Comparison of ENCODE assay signal across 8 mouse cellular contexts in the genomic region with DNA sequence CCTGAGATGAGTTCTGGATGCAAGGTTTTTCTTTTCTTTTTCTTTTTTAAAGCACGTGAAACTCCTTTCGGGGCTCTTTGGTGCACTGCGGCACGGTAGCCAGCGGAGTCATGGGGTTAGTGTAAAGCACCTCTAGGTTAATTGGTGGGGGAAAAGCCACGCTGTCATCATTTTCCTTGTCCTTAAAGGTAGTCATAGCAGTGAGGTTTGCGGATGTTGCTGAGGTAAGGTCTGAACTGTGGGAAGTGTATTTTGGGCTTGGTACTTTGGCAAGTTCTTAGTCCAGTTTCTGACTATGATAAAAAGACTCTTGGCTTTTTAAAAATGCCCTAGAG. TPM values are rescaled to one million over a fixed set of nuclear protein-coding genes. Genes with fewer than 3 reads are reported as not detected.
DNase-seq lines count a peak whose midpoint lies in the region; ATAC-seq and TF ChIP-seq lines count a peak whose summit lies in the region.

No protein-coding gene starts in this region.

- H3K27ac ChIP-seq in kidney, postnatal 0 days, result peak overlapping the region; percentile 89
- H3K27ac ChIP-seq in brown adipose tissue, adult 24 weeks (replicated peaks; ENCODE audit: low read depth, low read length), result peak overlapping the region; percentile 6; the same call in 1 of the 2 replicates
- H3K27ac ChIP-seq in midbrain, postnatal 0 days (ENCODE audit: low read depth, low read length), result peak overlapping the region; percentile 85

- H3K27me3 ChIP-seq in kidney, postnatal 0 days (ENCODE audit: insufficient read depth, low read length), result no peaks in the 10 kb centered on the region
- no peaks in the 10 kb centered on the region for H3K27me3 ChIP-seq in midbrain, postnatal 0 days (ENCODE audit: insufficient read depth, low read length)

- DNase-seq in kidney, postnatal 0 days (ENCODE audit: low spot score), result no peak
- no peak for DNase-seq in kidney, adult 9 months
- no peak for DNase-seq in midbrain, postnatal 0 days (ENCODE audit: low spot score)
- no peak for DNase-seq in cerebellum, postnatal 36 days
- DNase-seq in ovary, postnatal 14 days (ENCODE audit: low spot score), result no peak
- no peak for DNase-seq in lung, postnatal 4 days

- 0 out of 2 replicates have a peak, but pooled peaks cover 3% of the 10 kb centered on the region for H3K4me1 ChIP-seq in kidney, postnatal 0 days (replicated peaks; ENCODE audit: insufficient read depth, low read length)
- H3K4me1 ChIP-seq in brown adipose tissue, adult 24 weeks (ENCODE audit: control insufficient read depth, insufficient read depth, insufficient read length, low read length), result 0 out of 2 replicates have a peak, but pooled peaks cover 3% of the 10 kb centered on the region
- peaks cover 7% of the 10 kb centered on the region; the same call in 1 of the 2 replicates for H3K4me1 ChIP-seq in midbrain, postnatal 0 days (ENCODE audit: insufficient read depth, low read length)

- peak overlapping the region; percentile 85 for H3K4me3 ChIP-seq in kidney, postnatal 0 days (replicated peaks; ENCODE audit: low read depth, low read length)
- H3K4me3 ChIP-seq in brown adipose tissue, adult 24 weeks (ENCODE audit: insufficient read depth, low read depth, low read length), result peak overlapping the region; percentile 92
- peak overlapping the region; percentile 81 for H3K4me3 ChIP-seq in midbrain, postnatal 0 days (ENCODE audit: low read depth, low read length)

- no peaks in the 10 kb centered on the region for H3K9me3 ChIP-seq in kidney, postnatal 0 days (replicated peaks; ENCODE audit: low read length)
- no peaks in the 10 kb centered on the region for H3K9me3 ChIP-seq in midbrain, postnatal 0 days (ENCODE audit: low read length)

- H3K9ac ChIP-seq in kidney, postnatal 0 days (ENCODE audit: low read depth, low read length), result peak overlapping the region; percentile 95
- peak overlapping the region; percentile 93 for H3K9ac ChIP-seq in midbrain, postnatal 0 days (replicated peaks; ENCODE audit: low read length, poor library complexity, severe bottlenecking)

- no peak for ATAC-seq in kidney, postnatal 0 days (replicated peaks; ENCODE audit: low FRiP score, low read depth)
- peak; percentile 56 for ATAC-seq in inflammation-experienced regulatory T-cells, adult 6 months
- ATAC-seq in midbrain, postnatal 0 days (ENCODE audit: low FRiP score), result no peak

- no peak for TF ChIP-seq CTCF in kidney, postnatal 0 days (IDR thresholded peaks at IDR 0.05; ENCODE audit: low read depth)
- TF ChIP-seq CTCF in midbrain, postnatal 0 days (IDR thresholded peaks at IDR 0.05), result no peak

- H3K36me3 ChIP-seq in kidney, postnatal 0 days (ENCODE audit: insufficient read depth, low read length), result no peaks in the 10 kb centered on the region
- H3K36me3 ChIP-seq in midbrain, postnatal 0 days (ENCODE audit: insufficient read depth, low read length), result no peaks in the 10 kb centered on the region

- peak overlapping the region; percentile 85 for H3K4me2 ChIP-seq in kidney, postnatal 0 days (ENCODE audit: low read length)
- H3K4me2 ChIP-seq in midbrain, postnatal 0 days (ENCODE audit: low read depth, low read length, poor library complexity, severe bottlenecking), result peak overlapping the region; percentile 92

- under 1% methylated on average over 7 of the region's 7 CpGs for WGBS in kidney, postnatal 0 days
- WGBS in midbrain, postnatal 0 days, result 0% methylated on average over 7 of the region's 7 CpGs

RNA-seq across cellular contexts. Expression of a gene that starts 0.7 kb away (rescaled TPM):
- 15.5 and 16.4 TPM in 2 replicates for polyA plus RNA-seq in kidney, postnatal 0 days (2015; fragmentation: Nextera tagmentation; extraction: Ambion mirVana)
- 7.2 and 9.4 TPM in 2 replicates for polyA plus RNA-seq in brown adipose tissue, adult 24 weeks (2012; ENCODE audit: insufficient read depth, insufficient read length, missing spikeins)
- 10 to 100 TPM; 16.1 to 24.7 (median 22.1) TPM for polyA plus RNA-seq in inflammation-experienced regulatory T-cells, adult 6 months (2017; shearing (Covaris generic))
- total RNA-seq in midbrain, postnatal 0 days (2014; rRNA removed), result 19.2 and 20.0 TPM in 2 replicates
- 13.4 and 16.1 TPM in 2 replicates for polyA plus RNA-seq in midbrain, postnatal 0 days (2015; fragmentation: Nextera tagmentation; extraction: Ambion mirVana)

Comparison
In these comparisons a context has a peak if more than half of its experiments do, and no peak if none do; other contexts are left out.
1. H3K27ac ChIP-seq: peak in every context shown above with its lines; median percentile 89 in kidney, postnatal 0 days; 85 in midbrain, postnatal 0 days; 6 in brown adipose tissue, adult 24 weeks.